Mouse (Mus musculus) lung, embryonic 15.5 days (tissue): ENCODE measurements around the gene Kdm8. TPM values are rescaled to one million over a fixed set of nuclear protein-coding genes. Genes with fewer than 3 reads are reported as not detected.

Experiments used
- ATAC-seq: fragments of 200-750 bp; cut with Nextera tagmentation; 2 replicates; pipeline ENCODE4 v1.8.0; 2017; ENCODE audit warnings: moderate number of reproducible peaks, borderline replicate concordance; ENCODE audit not compliant: low FRiP score, low TSS enrichment; ENCODE audit errors: extremely low read depth
- H3K27ac ChIP-seq: fragments of 300-500 bp; sonication (generic); 2 replicates; pipeline ENCODE4 v1.5.1; 2015; ENCODE audit warnings: moderate library complexity, mild to moderate bottlenecking, inconsistent platforms
- H3K27me3 ChIP-seq: fragments of 300-500 bp; sonication (generic); 2 replicates; pipeline ENCODE4 v1.6.1; 2015; ENCODE audit warnings: inconsistent platforms
- H3K36me3 ChIP-seq: fragments of 300-500 bp; sonication (generic); 2 replicates; pipeline ENCODE4 v1.6.1; 2015; ENCODE audit warnings: inconsistent platforms
- H3K4me1 ChIP-seq: fragments of 300-500 bp; sonication (generic); 2 replicates; pipeline ENCODE4 v1.6.1; 2015; ENCODE audit warnings: inconsistent platforms
- H3K4me2 ChIP-seq: fragments of 300-500 bp; sonication (generic); 2 replicates; pipeline ENCODE4 v1.6.1; 2015; ENCODE audit warnings: inconsistent platforms, mild to moderate bottlenecking, moderate library complexity
- H3K4me3 ChIP-seq: fragments of 300-500 bp; sonication (generic); 2 replicates; pipeline ENCODE4 v1.5.1; 2015; ENCODE audit warnings: mild to moderate bottlenecking, inconsistent platforms
- H3K9ac ChIP-seq: fragments of 300-500 bp; sonication (generic); 2 replicates; pipeline ENCODE4 v1.6.1; 2015; ENCODE audit warnings: inconsistent platforms
- H3K9me3 ChIP-seq: fragments of 300-500 bp; sonication (generic); 2 replicates; pipeline ENCODE4 v1.6.1; 2016; ENCODE audit warnings: inconsistent platforms
- WGBS: fragments of 180-500 bp; shearing (Covaris S2); methylation state at CpG from one replicate; pipeline ENCODE4 v1.1.7; 2015; 5-methylcytosine and 5-hydroxymethylcytosine counted together
- polyA plus RNA-seq: library from polyadenylated mRNA; unstranded; fragments of >200 nt; fragmentation: Nextera tagmentation; extraction: Ambion mirVana; gene quantifications from 2 replicates; pipeline ENCODE4 v1.2.1, GENCODE M21; 2015

Kdm8 gene
- 14.5 and 15.6 TPM in 2 replicates for polyA plus RNA-seq

GRCm38 (mm10) chr7:125444464-125445401, at the start of gene Kdm8:
Kdm8 (plus strand) TSS chr7:125444676.
- H3K36me3 ChIP-seq, result no peaks in the 10 kb centered on the region
- peaks cover 34% of the 10 kb centered on the region for H3K4me1 ChIP-seq
- H3K27me3 ChIP-seq, result no peaks in the 10 kb centered on the region
- peak; percentile 95 for ATAC-seq
- WGBS, result 3% methylated on average over 61 of the region's 61 CpGs
- peak within 1 kb of the TSS; percentile 72 for H3K9ac ChIP-seq
- H3K9me3 ChIP-seq, result no peaks in the 10 kb centered on the region
- H3K4me3 ChIP-seq, result peak within 1 kb of the TSS; percentile 61
- H3K27ac ChIP-seq, result peak within 1 kb of the TSS; percentile 98
- peak within 1 kb of the TSS; percentile 76 for H3K4me2 ChIP-seq

- H3K4me1 ChIP-seq, result peaks cover 14% of the 10 kb centered on the region
- no peak for ATAC-seq
- H3K4me3 ChIP-seq, result no peak overlapping the region
- H3K36me3 ChIP-seq, result no peaks in the 10 kb centered on the region
- H3K27ac ChIP-seq, result no peak overlapping the region
- H3K9me3 ChIP-seq, result no peaks in the 10 kb centered on the region
- no peak overlapping the region for H3K9ac ChIP-seq
- 57% methylated on average over 8 of the region's 8 CpGs for WGBS
- no peaks in the 10 kb centered on the region for H3K27me3 ChIP-seq
- H3K4me2 ChIP-seq, result no peak overlapping the region
These were observed 46.4 kb upstream of the Kdm8 start for GRCm38 (mm10) chr7:125398116-125398515.

DNA sequence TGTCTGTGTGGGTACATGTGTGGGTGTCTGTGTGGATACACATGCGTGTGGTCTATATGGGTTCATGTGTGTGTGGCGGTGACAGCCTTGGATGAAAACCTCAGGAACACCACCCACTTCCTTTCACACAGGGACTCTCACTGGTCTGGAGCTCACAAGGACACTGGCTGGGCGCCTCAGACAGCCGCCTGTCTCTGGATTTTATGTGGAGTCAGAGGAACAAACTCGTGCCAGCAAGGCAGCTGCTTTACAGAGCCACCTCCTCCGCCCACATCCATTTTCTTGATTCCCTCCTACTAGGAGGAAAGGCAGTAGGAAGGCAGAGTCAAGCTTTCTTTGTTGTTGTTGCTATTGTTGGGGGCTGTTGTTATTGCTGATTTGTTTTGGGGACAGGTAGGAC, 45.8 kb upstream of the Kdm8 start:
- H3K4me3 ChIP-seq, result no peak overlapping the region
- ATAC-seq, result peak; percentile 55; the same call in 1 of the 2 replicates
- WGBS, result 45% methylated on average over 6 of the region's 6 CpGs
- peaks cover 12% of the 10 kb centered on the region; the same call in 1 of the 2 replicates for H3K4me1 ChIP-seq
- H3K9me3 ChIP-seq, result no peaks in the 10 kb centered on the region
- no peaks in the 10 kb centered on the region for H3K36me3 ChIP-seq
- H3K4me2 ChIP-seq, result no peak overlapping the region
- no peaks in the 10 kb centered on the region for H3K27me3 ChIP-seq
- 0 out of 2 replicates have a peak overlapping the region, but pooled peaks have one; percentile 24 for H3K27ac ChIP-seq
- no peak overlapping the region for H3K9ac ChIP-seq

DNA sequence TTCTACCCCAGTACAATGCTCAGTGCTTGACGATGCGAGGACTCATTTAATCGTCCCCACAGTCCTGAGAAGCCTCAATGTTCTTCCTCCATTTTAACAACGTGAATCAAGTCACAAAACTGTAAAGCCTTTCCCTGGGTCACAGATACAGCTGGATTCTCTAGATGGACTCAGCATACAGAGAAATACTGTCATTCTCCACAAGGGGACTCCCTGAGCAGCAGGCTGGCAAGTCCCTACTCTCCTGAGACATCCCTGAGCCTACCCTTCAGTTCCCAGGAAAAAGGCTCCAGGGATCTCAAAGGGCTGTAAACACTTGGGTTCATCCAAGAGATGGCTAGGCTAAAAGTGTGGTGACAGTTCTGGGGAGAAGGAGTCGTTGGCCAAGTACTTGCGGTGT, 37.3 kb upstream of the Kdm8 start:
- H3K9me3 ChIP-seq, result no peaks in the 10 kb centered on the region
- no peaks in the 10 kb centered on the region for H3K36me3 ChIP-seq
- H3K9ac ChIP-seq, result no peak overlapping the region
- no peak overlapping the region for H3K4me2 ChIP-seq
- no peaks in the 10 kb centered on the region for H3K4me1 ChIP-seq
- H3K27ac ChIP-seq, result no peak overlapping the region
- H3K27me3 ChIP-seq, result no peaks in the 10 kb centered on the region
- no peak for ATAC-seq
- H3K4me3 ChIP-seq, result no peak overlapping the region
- 66% methylated on average over 6 of the region's 6 CpGs for WGBS

GRCm38 (mm10) chr7:125415087-125415486, 29.4 kb upstream of the Kdm8 start:
- H3K9ac ChIP-seq, result no peak overlapping the region
- H3K9me3 ChIP-seq, result no peaks in the 10 kb centered on the region
- no peaks in the 10 kb centered on the region for H3K4me1 ChIP-seq
- no peak for ATAC-seq
- 95% methylated on average over 1 of the region's 1 CpGs for WGBS
- H3K27me3 ChIP-seq, result no peaks in the 10 kb centered on the region
- no peak overlapping the region for H3K4me3 ChIP-seq
- no peak overlapping the region for H3K27ac ChIP-seq
- H3K36me3 ChIP-seq, result no peaks in the 10 kb centered on the region
- no peak overlapping the region for H3K4me2 ChIP-seq

GRCm38 (mm10) chr7:125415776-125416175, 28.7 kb upstream of the Kdm8 start:
- H3K27ac ChIP-seq, result no peak overlapping the region
- ATAC-seq, result no peak
- H3K27me3 ChIP-seq, result no peaks in the 10 kb centered on the region
- no peaks in the 10 kb centered on the region for H3K36me3 ChIP-seq
- H3K4me3 ChIP-seq, result no peak overlapping the region
- no peaks in the 10 kb centered on the region for H3K9me3 ChIP-seq
- no peak overlapping the region for H3K9ac ChIP-seq
- no peaks in the 10 kb centered on the region for H3K4me1 ChIP-seq
- H3K4me2 ChIP-seq, result no peak overlapping the region
- WGBS, result 78% methylated on average over 4 of the region's 4 CpGs

DNA sequence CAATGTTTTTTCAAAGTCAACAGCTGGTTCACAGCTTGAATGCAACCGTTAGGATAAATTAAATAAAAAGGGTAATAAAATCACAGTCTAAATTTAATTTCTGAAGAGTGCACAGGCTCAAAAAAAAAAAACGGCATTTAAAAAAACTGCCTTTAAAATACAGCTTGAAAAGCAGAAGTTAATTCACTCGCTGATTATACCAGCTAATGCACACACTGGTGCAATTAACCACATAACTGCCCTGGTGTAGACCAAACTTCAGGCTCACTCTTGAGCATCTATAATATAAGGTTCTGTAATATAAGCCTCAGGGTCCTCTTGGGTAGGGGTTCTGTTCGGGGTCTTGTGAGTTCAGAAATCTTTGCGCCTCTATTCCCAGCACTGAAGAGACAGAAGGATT, 27.7 kb upstream of the Kdm8 start:
- no peak for ATAC-seq
- H3K4me3 ChIP-seq, result no peak overlapping the region
- no peak overlapping the region for H3K27ac ChIP-seq
- WGBS, result 84% methylated on average over 5 of the region's 5 CpGs
- H3K4me2 ChIP-seq, result no peak overlapping the region
- H3K9me3 ChIP-seq, result no peaks in the 10 kb centered on the region
- no peak overlapping the region for H3K9ac ChIP-seq
- H3K4me1 ChIP-seq, result no peaks in the 10 kb centered on the region
- H3K27me3 ChIP-seq, result no peaks in the 10 kb centered on the region
- no peaks in the 10 kb centered on the region for H3K36me3 ChIP-seq

- Histone ChIP-seq H3K9me3 (no peaks in the 10 kb centered on the region), H3K9ac (no peak overlapping the region), H3K36me3 (no peaks in the 10 kb centered on the region), H3K4me1 (peaks cover 2% of the 10 kb centered on the region; the same call in 1 of the 2 replicates), H3K4me2 (no peak overlapping the region), H3K4me3 (no peak overlapping the region), H3K27me3 (no peaks in the 10 kb centered on the region), H3K27ac (no peak overlapping the region)
- peak; percentile 65; the same call in 1 of the 2 replicates for ATAC-seq
- WGBS, result 23% methylated on average over 3 of the region's 3 CpGs
These were observed 26.1 kb upstream of the Kdm8 start for GRCm38 (mm10) chr7:125418413-125418812.

- H3K36me3 ChIP-seq, result no peaks in the 10 kb centered on the region
- H3K9ac ChIP-seq, result no peak overlapping the region
- H3K27ac ChIP-seq, result no peak overlapping the region
- H3K9me3 ChIP-seq, result no peaks in the 10 kb centered on the region
- 62% methylated on average over 2 of the region's 2 CpGs for WGBS
- no peak overlapping the region for H3K4me3 ChIP-seq
- H3K4me1 ChIP-seq, result peaks cover 6% of the 10 kb centered on the region; the same call in 1 of the 2 replicates
- no peak for ATAC-seq
- H3K4me2 ChIP-seq, result no peak overlapping the region
- H3K27me3 ChIP-seq, result no peaks in the 10 kb centered on the region
These were observed 24.3 kb upstream of the Kdm8 start for GRCm38 (mm10) chr7:125420190-125420589.

DNA sequence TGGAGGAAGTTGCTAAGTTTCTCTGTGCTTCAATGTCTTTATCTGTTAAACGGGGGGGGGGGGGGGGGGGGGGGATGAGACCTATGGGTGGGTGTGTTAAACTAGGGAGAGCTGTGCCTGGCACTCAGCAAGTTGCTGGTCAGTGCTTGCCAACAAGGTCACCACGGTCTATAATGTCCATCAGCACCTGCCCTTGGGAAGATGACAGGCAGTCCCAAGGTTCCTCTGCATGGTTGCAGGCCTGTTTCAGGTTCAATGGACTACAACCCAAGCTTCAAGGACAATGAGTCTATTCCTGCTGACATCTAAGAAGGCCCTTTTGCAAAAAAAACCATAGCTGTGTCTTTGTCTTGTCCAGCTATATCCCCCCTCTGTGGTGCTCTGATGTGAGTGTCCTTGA, 22.6 kb upstream of the Kdm8 start:
- Histone ChIP-seq H3K4me2 (no peak overlapping the region), H3K27me3 (no peaks in the 10 kb centered on the region), H3K9ac (no peak overlapping the region), H3K4me1 (peaks cover 6% of the 10 kb centered on the region; the same call in 1 of the 2 replicates), H3K4me3 (no peak overlapping the region), H3K27ac (no peak overlapping the region), H3K9me3 (no peaks in the 10 kb centered on the region), H3K36me3 (no peaks in the 10 kb centered on the region)
- ATAC-seq, result no peak
- WGBS, result 47% methylated on average over 2 of the region's 2 CpGs

GRCm38 (mm10) chr7:125423056-125423455, 21.4 kb upstream of the Kdm8 start:
- Histone ChIP-seq H3K9me3 (no peaks in the 10 kb centered on the region), H3K4me1 (peaks cover 12% of the 10 kb centered on the region; the same call in 1 of the 2 replicates), H3K4me2 (no peak overlapping the region), H3K36me3 (no peaks in the 10 kb centered on the region), H3K27ac (no peak overlapping the region), H3K27me3 (no peaks in the 10 kb centered on the region), H3K9ac (no peak overlapping the region), H3K4me3 (no peak overlapping the region)
- 42% methylated on average over 3 of the region's 3 CpGs for WGBS
- ATAC-seq, result no peak

GRCm38 (mm10) chr7:125427492-125428090, 16.9 kb upstream of the Kdm8 start:
- Histone ChIP-seq H3K9ac (no peak overlapping the region), H3K27me3 (no peaks in the 10 kb centered on the region), H3K4me2 (no peak overlapping the region), H3K36me3 (no peaks in the 10 kb centered on the region), H3K9me3 (no peaks in the 10 kb centered on the region), H3K4me1 (peaks cover 18% of the 10 kb centered on the region; the same call in 1 of the 2 replicates), H3K4me3 (no peak overlapping the region), H3K27ac (no peak overlapping the region)
- 46% methylated on average over 12 of the region's 12 CpGs for WGBS
- no peak for ATAC-seq
